In the genomic region with DNA sequence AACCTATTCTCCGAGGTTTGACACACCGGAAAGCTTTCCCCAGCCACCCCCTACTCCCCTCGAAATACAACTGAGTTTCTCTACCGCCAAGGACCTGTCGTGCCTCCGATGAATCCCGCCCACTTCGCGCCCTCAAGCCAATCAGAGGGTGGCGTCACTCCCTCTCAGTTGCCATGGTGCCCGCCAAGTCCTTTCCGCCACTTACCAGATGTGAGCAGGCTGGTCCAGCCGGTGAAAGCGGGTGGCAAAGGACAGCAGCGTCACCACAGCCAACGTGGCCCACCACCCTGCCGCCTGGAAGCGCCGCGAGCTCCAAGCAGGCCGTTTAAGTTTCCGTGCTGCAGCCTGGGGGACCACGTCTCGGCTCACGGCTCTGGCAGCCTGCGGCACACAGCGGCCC, we compare ENCODE assay signal across 8 mouse cellular contexts. TPM values are rescaled to one million over a fixed set of nuclear protein-coding genes. Genes with fewer than 3 reads are reported as not detected.
A peak's percentile ranks its signal among the peaks of the same experiment; 100 is the strongest.
DNase-seq lines count a peak whose midpoint lies in the region; ATAC-seq and TF ChIP-seq lines count a peak whose summit lies in the region.

Gene Gstz1, plus strand, starts transcription at position 200 of the 400 bp plus-strand sequence.

- peak within 1 kb of the TSS; percentile 66 for H3K4me2 ChIP-seq in embryonic facial prominence, embryonic 13.5 days
- peak within 1 kb of the TSS; percentile 73 for H3K4me2 ChIP-seq in limb, embryonic 12.5 days
- peak within 1 kb of the TSS; percentile 70 for H3K4me2 ChIP-seq in midbrain, embryonic 15.5 days

- peak; percentile 90 for DNase-seq in 3134 (ENCODE audit: extremely low read depth, insufficient read length, low spot score)
- DNase-seq in adrenal gland, postnatal 36 days: peak; percentile 91
- DNase-seq in heart, adult 18-20 months: peak; percentile 88 to 91
- DNase-seq in kidney, adult 2 months: peak; percentile 94
- DNase-seq in spleen, adult 2 months (ENCODE audit: low read depth in 1 of 2, low spot score in 2 of 2): peak; percentile 74 to 92

- H3K4me1 ChIP-seq in embryonic facial prominence, embryonic 13.5 days: peaks cover 15% of the 10 kb centered on the region
- H3K4me1 ChIP-seq in kidney, adult 2 months (ENCODE audit: control insufficient read depth, insufficient read depth, low read length): no peaks in the 10 kb centered on the region
- peaks cover 15% of the 10 kb centered on the region for H3K4me1 ChIP-seq in limb, embryonic 12.5 days (replicated peaks)
- H3K4me1 ChIP-seq in midbrain, embryonic 15.5 days: peaks cover 17% of the 10 kb centered on the region
- no peaks in the 10 kb centered on the region; the same call in 1 of the 2 replicates for H3K4me1 ChIP-seq in spleen, adult 2 months (ENCODE audit: control insufficient read depth, insufficient read depth, insufficient read length)

- H3K27me3 ChIP-seq in embryonic facial prominence, embryonic 13.5 days: no peaks in the 10 kb centered on the region
- H3K27me3 ChIP-seq in kidney, adult 2 months (replicated peaks; ENCODE audit: control insufficient read depth, insufficient read depth, low read length): no peaks in the 10 kb centered on the region
- no peaks in the 10 kb centered on the region for H3K27me3 ChIP-seq in limb, embryonic 12.5 days
- no peaks in the 10 kb centered on the region for H3K27me3 ChIP-seq in midbrain, embryonic 15.5 days (replicated peaks)
- no peaks in the 10 kb centered on the region for H3K27me3 ChIP-seq in spleen, adult 2 months (ENCODE audit: control insufficient read depth, insufficient read depth, low read length)

- peaks cover 8% of the 10 kb centered on the region for H3K36me3 ChIP-seq in embryonic facial prominence, embryonic 13.5 days
- no peaks in the 10 kb centered on the region for H3K36me3 ChIP-seq in kidney, adult 2 months (ENCODE audit: control insufficient read depth, insufficient read depth, low read length)
- H3K36me3 ChIP-seq in limb, embryonic 12.5 days: peaks cover 8% of the 10 kb centered on the region; the same call in 1 of the 2 replicates
- no peaks in the 10 kb centered on the region for H3K36me3 ChIP-seq in midbrain, embryonic 15.5 days (replicated peaks)
- no peaks in the 10 kb centered on the region for H3K36me3 ChIP-seq in spleen, adult 2 months (ENCODE audit: control insufficient read depth, insufficient read depth, low read length)

- peak; percentile 85 for ATAC-seq in embryonic facial prominence, embryonic 13.5 days (ENCODE audit: insufficient number of reproducible peaks, insufficient read depth, low FRiP score, low TSS enrichment, low read depth)
- peak; percentile 86 for ATAC-seq in limb, embryonic 12.5 days (ENCODE audit: insufficient number of reproducible peaks, insufficient read depth, low FRiP score, low TSS enrichment, low read depth)
- ATAC-seq in midbrain, embryonic 15.5 days (replicated peaks): peak; percentile 93

- no peak for TF ChIP-seq CTCF in kidney, adult 2 months (conservative IDR thresholded peaks at IDR 0.05; ENCODE audit: insufficient read depth, insufficient read length, low read depth, low read length)
- no peak for TF ChIP-seq CTCF in spleen, adult 2 months (IDR thresholded peaks at IDR 0.05; ENCODE audit: extremely low read depth, insufficient read depth, insufficient read length, insufficient replicate concordance)

- no peaks in the 10 kb centered on the region for H3K9me3 ChIP-seq in embryonic facial prominence, embryonic 13.5 days
- H3K9me3 ChIP-seq in limb, embryonic 12.5 days: no peaks in the 10 kb centered on the region
- H3K9me3 ChIP-seq in midbrain, embryonic 15.5 days: no peaks in the 10 kb centered on the region

- peak within 1 kb of the TSS; percentile 85 for H3K9ac ChIP-seq in embryonic facial prominence, embryonic 13.5 days
- H3K9ac ChIP-seq in limb, embryonic 12.5 days (replicated peaks): peak within 1 kb of the TSS; percentile 54
- peak within 1 kb of the TSS; percentile 89 for H3K9ac ChIP-seq in midbrain, embryonic 15.5 days

- peak within 1 kb of the TSS; percentile 91 for H3K4me3 ChIP-seq in embryonic facial prominence, embryonic 13.5 days
- peak within 1 kb of the TSS; percentile 91 for H3K4me3 ChIP-seq in kidney, adult 2 months (ENCODE audit: insufficient read depth, low read depth, low read length)
- H3K4me3 ChIP-seq in limb, embryonic 12.5 days (replicated peaks): peak within 1 kb of the TSS; percentile 82
- peak within 1 kb of the TSS; percentile 98 for H3K4me3 ChIP-seq in midbrain, embryonic 15.5 days
- peak within 1 kb of the TSS; percentile 91 for H3K4me3 ChIP-seq in spleen, adult 2 months (ENCODE audit: extremely low read depth, insufficient read depth, insufficient read length)

- WGBS in embryonic facial prominence, embryonic 13.5 days: under 1% methylated on average over 27 of the region's 27 CpGs
- under 1% methylated on average over 27 of the region's 27 CpGs for WGBS in kidney, adult 2 months
- under 1% methylated on average over 27 of the region's 27 CpGs for WGBS in limb, embryonic 12.5 days
- whole genome bisulfite sequencing in midbrain, embryonic 15.5 days: under 1% methylated on average over 27 of the region's 27 CpGs
- under 1% methylated on average over 27 of the region's 27 CpGs for WGBS in spleen, adult 2 months

- TF ChIP-seq POLR2A in kidney, adult 2 months (IDR thresholded peaks at IDR 0.05; ENCODE audit: low read depth, low read length): no peak
- no peak for TF ChIP-seq POLR2A in spleen, adult 2 months (IDR thresholded peaks at IDR 0.05; ENCODE audit: low read depth, low read length)

- peak within 1 kb of the TSS; percentile 96 for H3K27ac ChIP-seq in embryonic facial prominence, embryonic 13.5 days
- H3K27ac ChIP-seq in kidney, adult 2 months (ENCODE audit: insufficient read depth, low read depth, low read length): peak within 1 kb of the TSS; percentile 93
- H3K27ac ChIP-seq in limb, embryonic 12.5 days: peak within 1 kb of the TSS; percentile 97
- H3K27ac ChIP-seq in midbrain, embryonic 15.5 days: peak within 1 kb of the TSS; percentile 100
- peak within 1 kb of the TSS; percentile 84 for H3K27ac ChIP-seq in spleen, adult 2 months (ENCODE audit: insufficient read depth, low read length)

RNA-seq across cellular contexts. Expression of gene Gstz1, which starts in this region (rescaled TPM):
- 100 to 1,000 TPM; 103 to 114 TPM for total RNA-seq in adrenal gland, postnatal 36 days (2021)
- polyA plus RNA-seq in embryonic facial prominence, embryonic 13.5 days (2015; fragmentation: Nextera tagmentation; extraction: Ambion mirVana): 29.1 and 32.1 TPM in 2 replicates
- total RNA-seq in heart, adult 18-20 months (2021): 10 to 100 TPM; 47.5 to 50.0 TPM
- 427 and 440 TPM in 2 replicates for polyA plus RNA-seq in kidney, adult 2 months (2012; rRNA removed)
- 29.1 and 30.0 TPM in 2 replicates for polyA plus RNA-seq in limb, embryonic 12.5 days (2016; fragmentation: Nextera tagmentation; extraction: Ambion mirVana)
- polyA plus RNA-seq in midbrain, embryonic 15.5 days (2015; fragmentation: Nextera tagmentation; extraction: Ambion mirVana): 26.9 and 28.9 TPM in 2 replicates
- 10.8 and 11.4 TPM in 2 replicates for polyA plus RNA-seq in spleen, adult 2 months (2012; rRNA removed)

Comparison
In these comparisons a context has a peak if more than half of its experiments do, and no peak if none do; other contexts are left out.
1. Peak in every context shown above with its lines: DNase-seq, ATAC-seq, H3K4me3 ChIP-seq and H3K27ac ChIP-seq.
2. RNA of gene Gstz1 (polyA plus RNA-seq): 427 to 440 TPM in kidney, adult 2 months; 29.1 to 32.1 TPM in embryonic facial prominence, embryonic 13.5 days, 29.1 to 30.0 TPM in limb, embryonic 12.5 days, 26.9 to 28.9 TPM in midbrain, embryonic 15.5 days and 10.8 to 11.4 TPM in spleen, adult 2 months; every median in the first group is over 10 times any median in the second.